Mouse (Mus musculus): ENCODE data around the gene Smyd3. TPM values are rescaled to one million over a fixed set of nuclear protein-coding genes. Genes with fewer than 3 reads are reported as not detected.

Gene Smyd3
- total RNA-seq, 1 experiment from 2014 or later, result 39.5 TPM

- peak in 1 of 2 experiments; percentile 36; a peak in 1 of 4 replicates for ATAC-seq (replicated peaks in 1 of 2; ENCODE audit: insufficient read depth in 1 of 2, low FRiP score in 2 of 2, low TSS enrichment in 1 of 2, low read depth in 1 of 2, poor library complexity in 2 of 2, severe bottlenecking in 2 of 2)
These were observed 279.9 kb downstream of the Smyd3 start for GRCm38 (mm10) chr1:179237989-179238388.

GRCm38 (mm10) chr1:179236217-179236840 is 281.5 kb downstream of the Smyd3 start:
- no peak for ATAC-seq (replicated peaks in 1 of 2; ENCODE audit: insufficient read depth in 1 of 2, low FRiP score in 2 of 2, low TSS enrichment in 1 of 2, low read depth in 1 of 2, poor library complexity in 2 of 2, severe bottlenecking in 2 of 2)

DNA sequence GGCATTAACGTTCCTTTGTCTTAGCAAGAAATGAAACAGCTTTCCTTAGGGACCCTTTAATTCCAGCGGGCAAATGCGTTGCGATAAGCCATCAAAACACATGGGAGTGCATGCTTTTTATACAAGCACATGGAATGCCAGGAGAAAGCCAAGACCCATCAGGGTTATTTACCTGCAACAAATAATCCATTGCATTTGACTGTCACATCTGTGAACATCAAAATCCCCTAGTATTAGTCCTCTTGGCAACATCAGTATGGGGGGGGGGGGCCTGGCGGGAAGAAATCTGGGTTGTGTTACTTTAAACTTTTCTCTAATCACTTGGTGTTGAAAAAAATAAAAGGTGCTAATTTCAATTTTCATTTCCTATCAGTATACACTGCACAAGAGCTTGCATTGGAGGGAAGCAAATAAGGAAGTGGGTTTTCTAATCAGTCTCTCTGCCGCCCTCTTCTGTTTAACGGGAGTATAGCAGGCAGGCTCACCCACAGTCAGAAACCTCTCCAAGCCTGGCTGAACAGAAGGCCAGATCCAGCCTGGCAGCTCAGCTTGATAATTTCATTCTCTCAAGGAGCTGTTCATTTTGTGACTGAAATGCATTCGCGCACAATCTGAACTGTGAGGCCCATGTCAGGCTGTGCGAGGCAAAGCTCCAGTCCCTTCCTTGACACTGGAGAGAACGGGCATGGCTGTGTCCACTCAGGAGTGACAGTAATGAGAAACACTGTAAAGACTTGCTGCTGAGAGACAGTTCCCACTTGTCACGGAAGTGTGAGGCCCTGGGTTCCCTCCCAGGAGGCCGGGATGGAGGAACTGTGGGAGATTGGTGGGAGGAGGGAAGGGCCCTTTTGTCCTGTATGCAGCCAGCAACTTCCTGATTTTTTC is 285.8 kb downstream of the Smyd3 start:
- peak; percentile 82 to 87 for ATAC-seq (replicated peaks in 1 of 2; ENCODE audit: insufficient read depth in 1 of 2, low FRiP score in 2 of 2, low TSS enrichment in 1 of 2, low read depth in 1 of 2, poor library complexity in 2 of 2, severe bottlenecking in 2 of 2)

GRCm38 (mm10) chr1:179229515-179229914 is 288.3 kb downstream of the Smyd3 start:
- peak in 1 of 2 experiments; percentile 20; a peak in 2 of 4 replicates for ATAC-seq (replicated peaks in 1 of 2; ENCODE audit: insufficient read depth in 1 of 2, low FRiP score in 2 of 2, low TSS enrichment in 1 of 2, low read depth in 1 of 2, poor library complexity in 2 of 2, severe bottlenecking in 2 of 2)

DNA sequence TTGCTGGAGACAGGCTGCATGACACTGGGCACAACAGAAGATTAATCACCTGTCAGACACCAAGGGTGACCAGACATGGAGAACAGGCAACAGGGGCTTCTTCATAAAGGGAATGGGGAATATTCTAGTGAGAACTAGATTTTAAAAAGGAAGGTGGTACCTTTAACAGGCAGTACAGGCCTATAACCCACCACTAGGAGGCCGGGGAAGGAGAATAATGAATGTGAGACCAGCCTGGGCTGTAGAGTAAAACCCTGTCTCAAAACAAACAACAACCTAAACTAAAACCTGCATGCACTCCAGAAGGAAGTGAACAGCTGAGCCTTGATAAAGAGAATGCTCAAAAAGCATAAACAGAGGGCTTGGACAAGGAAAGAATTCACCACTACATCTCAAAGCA is 297.6 kb downstream of the Smyd3 start:
- ATAC-seq (replicated peaks in 1 of 2; ENCODE audit: insufficient read depth in 1 of 2, low FRiP score in 2 of 2, low TSS enrichment in 1 of 2, low read depth in 1 of 2, poor library complexity in 2 of 2, severe bottlenecking in 2 of 2), result no peak

DNA sequence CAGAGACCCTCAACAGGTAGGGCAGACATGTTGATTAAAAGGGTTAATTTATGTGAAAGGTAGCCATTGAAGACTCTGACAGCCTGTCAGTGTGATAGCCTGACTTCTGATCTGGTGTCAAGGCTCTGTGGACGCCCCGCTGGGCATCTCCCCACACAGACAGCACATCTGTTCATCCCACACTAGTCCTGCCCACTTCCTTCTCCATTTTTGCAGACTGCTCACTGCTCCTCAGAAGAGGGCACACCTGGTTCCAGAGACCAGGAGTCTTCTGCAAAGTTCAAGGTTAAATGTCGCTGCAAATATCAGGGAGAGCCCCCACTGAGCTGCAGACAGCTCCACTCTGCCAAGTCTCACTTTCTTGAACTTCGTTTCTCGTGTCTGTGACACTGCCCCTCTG is 299.8 kb downstream of the Smyd3 start:
- ATAC-seq (replicated peaks in 1 of 2; ENCODE audit: insufficient read depth in 1 of 2, low FRiP score in 2 of 2, low TSS enrichment in 1 of 2, low read depth in 1 of 2, poor library complexity in 2 of 2, severe bottlenecking in 2 of 2), result peak in 1 of 2 experiments; percentile 36; a peak in 1 of 4 replicates

GRCm38 (mm10) chr1:179217036-179217435 is 300.8 kb downstream of the Smyd3 start:
- ATAC-seq (replicated peaks in 1 of 2; ENCODE audit: insufficient read depth in 1 of 2, low FRiP score in 2 of 2, low TSS enrichment in 1 of 2, low read depth in 1 of 2, poor library complexity in 2 of 2, severe bottlenecking in 2 of 2), result no peak

DNA sequence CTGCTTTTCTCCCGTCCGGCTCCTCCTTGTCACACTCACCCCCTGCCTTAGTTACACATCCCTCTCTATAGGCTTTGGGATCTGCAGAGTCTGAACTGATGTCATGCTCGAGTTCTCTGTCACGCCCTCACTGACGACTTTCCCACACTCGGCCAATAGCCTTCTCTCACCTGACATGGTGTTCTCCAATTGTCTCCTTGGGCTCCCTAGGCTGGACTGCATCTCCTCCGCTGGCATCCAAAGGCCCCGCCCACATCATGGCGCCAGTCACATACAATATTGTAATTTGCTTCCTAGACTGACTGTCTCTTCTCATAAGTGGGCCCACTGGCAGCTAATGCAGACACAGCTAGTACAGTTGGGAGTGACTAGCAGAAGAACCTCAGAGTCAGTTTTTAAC is 304.5 kb downstream of the Smyd3 start:
- ATAC-seq (replicated peaks in 1 of 2; ENCODE audit: insufficient read depth in 1 of 2, low FRiP score in 2 of 2, low TSS enrichment in 1 of 2, low read depth in 1 of 2, poor library complexity in 2 of 2, severe bottlenecking in 2 of 2), result no peak

GRCm38 (mm10) chr1:179212295-179212694 is 305.5 kb downstream of the Smyd3 start:
- no peak for ATAC-seq (replicated peaks in 1 of 2; ENCODE audit: insufficient read depth in 1 of 2, low FRiP score in 2 of 2, low TSS enrichment in 1 of 2, low read depth in 1 of 2, poor library complexity in 2 of 2, severe bottlenecking in 2 of 2)

DNA sequence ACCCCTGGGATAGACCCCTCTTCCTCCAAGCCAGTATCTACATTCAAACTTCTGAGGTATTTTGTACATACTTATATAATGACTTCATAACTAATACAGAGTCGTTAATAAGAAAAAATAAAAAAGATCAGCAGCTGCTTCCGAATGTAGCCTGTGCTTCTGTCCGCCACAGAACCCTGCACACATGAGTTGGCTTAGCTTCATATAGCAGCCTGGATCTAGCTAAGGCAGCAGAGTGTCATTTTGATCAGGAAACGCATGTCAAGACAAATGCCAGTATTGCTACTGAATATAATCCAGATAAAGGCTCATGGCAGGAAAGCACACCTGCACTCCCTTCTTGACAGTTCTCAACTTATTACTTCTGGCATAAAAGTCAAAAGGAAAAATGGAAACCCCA is 306.5 kb downstream of the Smyd3 start:
- peak; percentile 56 to 60; a peak in 3 of 4 replicates for ATAC-seq (replicated peaks in 1 of 2; ENCODE audit: insufficient read depth in 1 of 2, low FRiP score in 2 of 2, low TSS enrichment in 1 of 2, low read depth in 1 of 2, poor library complexity in 2 of 2, severe bottlenecking in 2 of 2)

GRCm38 (mm10) chr1:179207846-179208595 is 309.8 kb downstream of the Smyd3 start:
- no peak for ATAC-seq (replicated peaks in 1 of 2; ENCODE audit: insufficient read depth in 1 of 2, low FRiP score in 2 of 2, low TSS enrichment in 1 of 2, low read depth in 1 of 2, poor library complexity in 2 of 2, severe bottlenecking in 2 of 2)

DNA sequence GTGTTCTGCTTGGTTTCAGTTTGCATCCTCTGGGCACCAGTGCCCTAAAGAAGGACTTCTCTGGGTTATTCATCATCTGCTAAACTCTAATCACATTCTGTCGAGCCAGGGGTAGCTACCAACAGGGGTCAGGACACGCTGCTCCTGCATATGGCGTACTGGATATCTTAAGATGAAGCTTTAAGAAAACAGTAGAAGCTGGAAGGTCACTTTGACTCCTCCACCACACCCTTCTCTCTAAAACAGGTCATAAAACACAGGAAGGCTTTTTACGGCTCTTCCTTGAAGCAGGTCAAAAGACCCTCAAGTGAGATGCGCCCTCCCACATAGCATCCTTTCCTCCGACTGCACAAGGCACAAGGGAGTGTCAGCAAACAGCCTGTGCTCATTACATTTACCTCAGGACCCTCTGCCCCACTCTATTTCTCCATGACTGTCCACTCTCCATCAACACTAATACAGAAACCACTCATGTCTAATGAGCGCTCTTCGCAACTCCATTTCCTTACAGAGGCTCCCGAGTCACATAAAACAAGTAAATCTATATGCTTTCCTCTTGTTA is 310.6 kb downstream of the Smyd3 start:
- ATAC-seq (replicated peaks in 1 of 2; ENCODE audit: insufficient read depth in 1 of 2, low FRiP score in 2 of 2, low TSS enrichment in 1 of 2, low read depth in 1 of 2, poor library complexity in 2 of 2, severe bottlenecking in 2 of 2), result no peak

DNA sequence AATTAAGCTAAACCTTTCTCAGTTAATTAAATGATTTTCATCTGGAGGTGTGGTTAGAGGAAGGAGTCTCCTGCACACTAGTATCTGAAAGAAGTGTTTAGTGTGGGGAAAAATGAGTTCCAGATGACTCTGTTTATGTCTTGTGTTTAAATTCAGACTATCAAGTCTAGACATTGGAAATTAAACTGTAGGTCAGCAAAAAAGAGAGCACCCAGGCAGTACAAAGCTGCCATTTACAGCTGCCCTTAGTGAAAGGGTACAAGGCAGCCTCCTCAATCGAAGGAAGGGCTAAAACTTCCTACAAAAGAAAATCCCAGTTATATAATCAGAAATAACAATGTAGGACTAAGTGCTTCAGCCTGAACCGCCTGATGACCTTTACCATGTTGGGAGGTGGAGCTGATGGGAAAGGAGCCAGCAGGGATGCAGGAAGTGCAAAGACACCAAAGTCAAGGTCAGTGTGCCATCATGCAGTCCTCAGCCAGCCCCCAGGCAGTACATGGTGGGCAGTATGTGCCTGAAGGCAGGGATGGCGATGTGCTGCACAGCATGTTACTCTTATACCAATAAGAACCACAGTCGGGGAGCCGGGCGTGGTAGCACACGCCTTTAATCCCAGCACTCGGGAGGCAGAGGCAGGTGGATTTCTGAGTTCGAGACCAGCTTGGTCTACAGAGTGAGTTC is 319.2 kb downstream of the Smyd3 start:
- ATAC-seq (replicated peaks in 1 of 2; ENCODE audit: insufficient read depth in 1 of 2, low FRiP score in 2 of 2, low TSS enrichment in 1 of 2, low read depth in 1 of 2, poor library complexity in 2 of 2, severe bottlenecking in 2 of 2), result peak in 1 of 2 experiments; percentile 24; a peak in 1 of 4 replicates

GRCm38 (mm10) chr1:179197821-179198516 is 319.9 kb downstream of the Smyd3 start:
- ATAC-seq (replicated peaks in 1 of 2; ENCODE audit: insufficient read depth in 1 of 2, low FRiP score in 2 of 2, low TSS enrichment in 1 of 2, low read depth in 1 of 2, poor library complexity in 2 of 2, severe bottlenecking in 2 of 2), result peak in 1 of 2 experiments; percentile 23; a peak in 3 of 4 replicates

- ATAC-seq (replicated peaks in 1 of 2; ENCODE audit: insufficient read depth in 1 of 2, low FRiP score in 2 of 2, low TSS enrichment in 1 of 2, low read depth in 1 of 2, poor library complexity in 2 of 2, severe bottlenecking in 2 of 2), result no peak
These were observed 320.7 kb downstream of the Smyd3 start for GRCm38 (mm10) chr1:179197156-179197555.

DNA sequence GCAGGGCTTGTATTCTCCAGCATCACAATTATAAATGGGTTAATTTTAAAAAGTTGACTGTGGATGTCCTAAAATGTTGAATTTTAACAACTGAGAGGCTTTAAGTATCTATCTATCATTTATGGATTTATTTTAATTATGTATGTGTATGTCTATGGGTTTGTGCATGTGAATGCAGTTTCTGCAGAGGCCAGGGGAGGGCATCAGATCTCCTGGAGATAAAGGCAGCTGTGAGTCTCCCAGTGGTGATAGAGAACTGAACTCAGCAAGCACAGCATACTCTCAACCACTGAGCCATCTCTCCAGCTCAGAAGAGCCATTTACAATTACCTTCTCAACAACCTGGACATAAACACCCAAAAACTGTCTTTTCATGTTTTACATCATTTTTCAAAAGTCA is 321.4 kb downstream of the Smyd3 start:
- ATAC-seq (replicated peaks in 1 of 2; ENCODE audit: insufficient read depth in 1 of 2, low FRiP score in 2 of 2, low TSS enrichment in 1 of 2, low read depth in 1 of 2, poor library complexity in 2 of 2, severe bottlenecking in 2 of 2), result no peak
